Mouse (Mus musculus) hindbrain, embryonic 14.5 days (tissue): ENCODE data around the gene Lmnb2. TPM values are rescaled to one million over a fixed set of nuclear protein-coding genes. Genes with fewer than 3 reads are reported as not detected.
A peak's percentile ranks its signal among the peaks of the same experiment; 100 is the strongest.

Experiments used
- ATAC-seq: fragments of 200-750 bp; cut with Nextera tagmentation; 2 replicates; pipeline ENCODE4 v1.8.0; 2017; ENCODE audit warnings: moderate number of reproducible peaks, mild to moderate bottlenecking, moderate TSS enrichment, moderate library complexity; ENCODE audit not compliant: low FRiP score
- DNase-seq: peaks from one replicate; pipeline ENCODE4 v3.0.0-alpha.2; 2015; ENCODE audit warnings: low spot score
- H3K27ac ChIP-seq: fragments of 300-500 bp; sonication (generic); 2 replicates; pipeline ENCODE4 v1.5.1; 2014; ENCODE audit warnings: mild to moderate bottlenecking, moderate library complexity
- H3K27me3 ChIP-seq: fragments of 300-500 bp; sonication (generic); 2 replicates; pipeline ENCODE4 v1.6.1; 2014; ENCODE audit warnings: mild to moderate bottlenecking, low read length, mixed read lengths; ENCODE audit not compliant: control insufficient read depth, insufficient read depth
- H3K36me3 ChIP-seq: fragments of 300-500 bp; sonication (generic); replicated peaks from 2 replicates; pipeline ENCODE4 v1.6.1; 2014; ENCODE audit not compliant: control insufficient read depth, insufficient read depth
- H3K4me1 ChIP-seq: fragments of 300-500 bp; sonication (generic); replicated peaks from 2 replicates; pipeline ENCODE4 v1.6.1; 2014; ENCODE audit warnings: antibody characterized with exemption, low read length, mixed read lengths; ENCODE audit not compliant: control insufficient read depth, insufficient read depth
- H3K4me2 ChIP-seq: fragments of 300-500 bp; sonication (generic); replicated peaks from 2 replicates; pipeline ENCODE4 v1.6.1; 2014; ENCODE audit warnings: mild to moderate bottlenecking, moderate library complexity
- H3K4me3 ChIP-seq: fragments of 300-500 bp; sonication (generic); replicated peaks from 2 replicates; pipeline ENCODE4 v1.5.1; 2014; ENCODE audit warnings: mild to moderate bottlenecking, low read length
- H3K9ac ChIP-seq: fragments of 300-500 bp; sonication (generic); 2 replicates; pipeline ENCODE4 v1.6.1; 2014
- H3K9me3 ChIP-seq: fragments of 300-500 bp; sonication (generic); 2 replicates; pipeline ENCODE4 v1.6.1; 2016; ENCODE audit warnings: low read length; ENCODE audit not compliant: control insufficient read depth
- WGBS: fragments of 180-500 bp; shearing (Covaris S2); extraction: QIAGEN DNeasy Blood & Tissue Kit; methylation state at CpG from one replicate; pipeline ENCODE4 v1.1.7; 2014; 5-methylcytosine and 5-hydroxymethylcytosine counted together
- polyA plus RNA-seq: library from polyadenylated mRNA; unstranded; fragments of >200 nt; fragmentation: Nextera tagmentation; extraction: Ambion mirVana; gene quantifications from 2 replicates; pipeline ENCODE4 v1.2.1, GENCODE M21; 2014

The Lmnb2 gene
- polyA plus RNA-seq, 1 experiment from 2014 or later = 12.9 TPM

DNA sequence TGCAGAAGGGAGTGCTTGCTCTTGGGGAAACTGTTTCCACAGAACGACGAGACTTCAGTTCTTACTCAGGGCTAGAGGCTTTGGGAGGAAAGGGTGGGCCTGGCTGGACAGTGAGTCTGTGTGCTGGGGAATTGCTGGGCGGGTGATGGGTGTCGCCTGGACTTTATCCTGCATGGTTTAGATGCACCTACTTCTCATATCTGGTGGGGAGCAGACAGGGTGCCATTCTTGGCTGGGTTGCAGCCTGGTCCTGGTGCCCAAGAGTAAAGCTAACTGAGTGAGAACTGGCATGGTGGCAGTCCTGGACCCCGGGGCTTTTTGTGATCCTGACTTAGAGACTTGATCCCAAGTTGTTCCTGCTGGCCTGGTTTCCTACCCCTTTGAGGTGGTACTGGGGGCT is 61.1 kb downstream of the Lmnb2 start:
- no peak overlapping the region for H3K9ac ChIP-seq
- no peak overlapping the region for H3K27ac ChIP-seq
- no peaks in the 10 kb centered on the region for H3K9me3 ChIP-seq
- H3K4me1 ChIP-seq = peaks cover 25% of the 10 kb centered on the region
- peaks cover 20% of the 10 kb centered on the region for H3K36me3 ChIP-seq
- 84% methylated on average over 5 of the region's 5 CpGs for WGBS
- H3K4me3 ChIP-seq = no peak overlapping the region
- no peak for DNase-seq
- no peaks in the 10 kb centered on the region for H3K27me3 ChIP-seq
- ATAC-seq = no peak
- 0 out of 2 replicates have a peak overlapping the region, but pooled peaks have one; percentile 2 for H3K4me2 ChIP-seq

DNA sequence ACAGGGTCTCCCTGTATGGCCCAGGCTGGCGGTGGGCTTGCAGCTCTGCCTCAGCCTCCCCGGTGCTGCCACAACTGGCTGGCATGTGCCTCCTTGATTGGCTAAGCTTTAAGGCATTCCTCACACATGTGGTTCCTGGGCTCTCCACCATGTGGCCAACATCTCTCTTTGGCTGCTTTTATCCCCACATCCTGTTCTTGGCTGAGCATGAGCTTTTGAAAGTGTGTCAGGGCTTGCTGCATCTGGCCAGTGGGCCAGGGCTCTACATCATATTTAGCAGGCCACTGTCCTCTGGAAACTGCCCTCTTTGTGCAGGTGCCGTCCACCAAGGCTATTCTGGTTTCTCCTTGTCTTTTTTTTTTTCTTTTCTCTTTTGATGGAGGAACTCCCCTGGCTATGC is 61.8 kb downstream of the Lmnb2 start:
- H3K27ac ChIP-seq = no peak overlapping the region
- H3K4me3 ChIP-seq = no peak overlapping the region
- no peak for ATAC-seq
- 64% methylated on average over 3 of the region's 3 CpGs for WGBS
- peak overlapping the region; percentile 99 for H3K4me2 ChIP-seq
- peaks cover 25% of the 10 kb centered on the region for H3K4me1 ChIP-seq
- no peaks in the 10 kb centered on the region for H3K9me3 ChIP-seq
- H3K9ac ChIP-seq = peak overlapping the region; percentile 83
- H3K27me3 ChIP-seq = no peaks in the 10 kb centered on the region
- DNase-seq = no peak
- peaks cover 20% of the 10 kb centered on the region for H3K36me3 ChIP-seq

DNA sequence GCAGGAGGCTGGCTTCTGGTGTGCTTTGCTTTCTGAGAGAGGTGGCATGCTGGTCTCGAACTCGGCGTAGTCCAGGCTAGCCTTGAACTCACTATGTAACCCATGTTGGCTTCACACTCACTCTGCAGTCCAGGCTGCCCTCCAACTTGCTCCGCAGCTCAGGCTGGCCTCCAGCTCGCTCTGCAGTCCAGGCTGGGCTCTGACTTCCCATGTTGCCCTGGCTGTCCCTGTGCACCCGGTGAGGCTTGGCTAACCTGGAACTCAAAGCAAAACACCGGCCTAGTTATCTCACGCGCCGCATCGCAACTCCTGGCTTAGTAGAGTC is 62.3 kb downstream of the Lmnb2 start:
- Histone ChIP-seq H3K4me3 (peak overlapping the region; percentile 94), H3K9ac (peak overlapping the region; percentile 83), H3K27ac (no peak overlapping the region), H3K4me1 (peaks cover 25% of the 10 kb centered on the region), H3K4me2 (peak overlapping the region; percentile 99), H3K9me3 (no peaks in the 10 kb centered on the region), H3K36me3 (peaks cover 23% of the 10 kb centered on the region), H3K27me3 (no peaks in the 10 kb centered on the region)
- 20% methylated on average over 11 of the region's 11 CpGs for WGBS
- DNase-seq (no peak), ATAC-seq (no peak)

GRCm38 (mm10) chr10:80854913-80855748 is 62.9 kb downstream of the Lmnb2 start, which contains the start of the genes Lsm7 and Sppl2b:
Gene Lsm7, minus strand, starts transcription at chr10:80855209.
Gene Sppl2b, plus strand, starts transcription at chr10:80855275.
- H3K36me3 ChIP-seq = peaks cover 23% of the 10 kb centered on the region
- peak; percentile 100 for DNase-seq
- no peaks in the 10 kb centered on the region for H3K9me3 ChIP-seq
- WGBS = under 1% methylated on average over 80 of the region's 81 CpGs
- peak within 1 kb of the TSS; percentile 94 for H3K4me3 ChIP-seq
- H3K4me2 ChIP-seq = peak within 1 kb of the TSS; percentile 99
- peaks cover 25% of the 10 kb centered on the region for H3K4me1 ChIP-seq
- H3K9ac ChIP-seq = peak within 1 kb of the TSS; percentile 83
- H3K27me3 ChIP-seq = no peaks in the 10 kb centered on the region
- H3K27ac ChIP-seq = peak within 1 kb of the TSS; percentile 78; the same call in 1 of the 2 replicates
- peak; percentile 83 for ATAC-seq

Other genes with a start within 250 kb of the Lmnb2 start
- gene Mknk2, start 240.1 kb downstream of the Lmnb2 start, polyA plus RNA-seq = 53.8 and 60.2 TPM in 2 replicates
- 45.3 and 47.1 TPM in 2 replicates for gene Mob3a, start 216.3 kb downstream of the Lmnb2 start, polyA plus RNA-seq
- gene Izumo4, start 216.1 kb downstream of the Lmnb2 start, polyA plus RNA-seq = 20.0 and 20.4 TPM in 2 replicates
- 112 and 114 TPM in 2 replicates for gene Ap3d1, start 176.0 kb downstream of the Lmnb2 start, polyA plus RNA-seq
- gene Dot1l, start 163.0 kb downstream of the Lmnb2 start, polyA plus RNA-seq = 22.4 and 23.8 TPM in 2 replicates
- gene Sf3a2, start 120.0 kb downstream of the Lmnb2 start, polyA plus RNA-seq = 55.6 and 62.9 TPM in 2 replicates
- 117 and 123 TPM in 2 replicates for gene Plekhj1, start 119.6 kb downstream of the Lmnb2 start, polyA plus RNA-seq
- gene Amh, start 113.0 kb downstream of the Lmnb2 start, polyA plus RNA-seq = 0.16 TPM in 1 of 2 replicates, not detected in the other
- gene Jsrp1, start 104.7 kb downstream of the Lmnb2 start, polyA plus RNA-seq = 0.37 and 0.96 TPM in 2 replicates
- gene Oaz1, start 91.6 kb downstream of the Lmnb2 start, polyA plus RNA-seq = 1,195 and 1,204 TPM in 2 replicates
- 9.9 and 14.3 TPM in 2 replicates for gene Lingo3, start 74.2 kb downstream of the Lmnb2 start, polyA plus RNA-seq
- 241 and 287 TPM in 2 replicates for gene Lsm7, start 63.0 kb downstream of the Lmnb2 start, polyA plus RNA-seq
- 69.3 and 70.3 TPM in 2 replicates for gene Sppl2b, start 63.0 kb downstream of the Lmnb2 start, polyA plus RNA-seq
- gene Tmprss9, start 46.4 kb downstream of the Lmnb2 start, polyA plus RNA-seq = 0.09 and 0.17 TPM in 2 replicates
- gene Timm13, start 17.3 kb downstream of the Lmnb2 start, polyA plus RNA-seq = 311 and 351 TPM in 2 replicates
- 6.2 and 8.0 TPM in 2 replicates for gene Gadd45b, start 11.8 kb upstream of the Lmnb2 start, polyA plus RNA-seq
- 17.7 and 20.9 TPM in 2 replicates for gene Gng7, start 96.7 kb upstream of the Lmnb2 start, polyA plus RNA-seq
- 29.7 and 32.2 TPM in 2 replicates for gene Diras1, start 107.4 kb upstream of the Lmnb2 start, polyA plus RNA-seq
- gene Slc39a3, start 119.2 kb upstream of the Lmnb2 start, polyA plus RNA-seq = 33.7 and 33.8 TPM in 2 replicates
- 260 and 276 TPM in 2 replicates for gene Sgta, start 141.9 kb upstream of the Lmnb2 start, polyA plus RNA-seq
- gene Thop1, start 151.8 kb upstream of the Lmnb2 start, polyA plus RNA-seq = 35.9 and 37.2 TPM in 2 replicates
- gene Creb3l3, start 180.6 kb upstream of the Lmnb2 start, polyA plus RNA-seq = 0.09 and 0.32 TPM in 2 replicates
- gene Map2k2, start 187.7 kb upstream of the Lmnb2 start, polyA plus RNA-seq = 222 and 230 TPM in 2 replicates
- gene Zbtb7a, start 217.0 kb upstream of the Lmnb2 start, polyA plus RNA-seq = 12.4 and 14.4 TPM in 2 replicates
- 43.7 and 48.3 TPM in 2 replicates for gene Pias4, start 249.7 kb upstream of the Lmnb2 start, polyA plus RNA-seq